Mouse (Mus musculus) right cerebral cortex, postnatal 36 days (tissue): ENCODE measurements at regions not wholly inside any gene's neighbourhood (a gene's known extent, or its start where the extent isn't known, plus 50 kb on each side); places are given as distances from the start of the nearest gene placed in this dataset.

ENCODE experiments used
- DNase-seq, 2 experiments: peaks; one replicate each; pipeline ENCODE4 v3.0.0; 2022; ENCODE audit warnings: low spot score in 2 of 2, mixed read lengths in 1 of 2

GRCm38 (mm10) chr8:29460119-29460518, 2012.6 kb downstream of the Poteg start:
- DNase-seq: no peak

- no peak for DNase-seq
Measured at GRCm38 (mm10) chr8:29492931-29493330, 2045.5 kb downstream of the Poteg start.

- no peak for DNase-seq
Measured at GRCm38 (mm10) chr8:29527327-29527726, 2079.9 kb downstream of the Poteg start.

GRCm38 (mm10) chr8:29531565-29531964, 2084.1 kb downstream of the Poteg start:
- no peak for DNase-seq

DNA sequence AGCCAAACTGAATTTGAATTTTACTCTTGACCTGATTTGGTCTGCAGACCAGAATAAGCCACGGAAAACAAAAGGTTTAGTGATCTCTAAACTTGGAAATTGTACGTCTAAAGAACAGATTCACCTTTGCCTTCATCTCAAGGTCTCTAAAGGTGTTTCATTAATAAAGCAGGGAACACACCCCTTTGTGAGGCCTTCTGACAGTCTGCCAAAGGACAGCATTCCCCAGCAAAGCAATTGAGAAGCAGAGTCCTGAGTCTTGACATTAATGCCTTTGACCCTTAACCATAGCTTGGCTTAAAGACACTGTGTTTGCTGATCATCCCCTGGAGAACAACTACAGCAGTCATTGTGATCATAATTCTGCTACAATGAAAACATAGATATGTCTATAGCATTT, 2090.5 kb downstream of the Poteg start:
- DNase-seq: no peak

DNA sequence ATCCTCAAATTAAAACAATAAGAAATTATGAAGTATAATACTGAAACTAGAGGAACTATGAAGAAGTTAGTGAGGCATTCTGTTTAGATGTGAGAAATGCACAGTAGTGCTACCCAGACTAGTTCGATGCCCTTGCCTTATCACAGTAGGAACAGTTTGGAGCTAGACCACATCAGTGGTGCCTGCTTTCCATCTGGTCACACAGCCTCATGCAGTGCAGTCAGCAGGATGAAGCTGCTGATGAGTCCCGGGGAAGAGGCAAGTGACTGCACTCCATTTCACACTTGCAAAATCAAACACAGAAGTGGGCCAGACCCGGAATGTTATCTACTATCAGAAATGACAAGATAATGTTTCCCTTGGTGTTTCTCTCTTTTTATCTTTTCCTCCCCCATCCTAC, 2092.4 kb downstream of the Poteg start:
- no peak for DNase-seq

DNA sequence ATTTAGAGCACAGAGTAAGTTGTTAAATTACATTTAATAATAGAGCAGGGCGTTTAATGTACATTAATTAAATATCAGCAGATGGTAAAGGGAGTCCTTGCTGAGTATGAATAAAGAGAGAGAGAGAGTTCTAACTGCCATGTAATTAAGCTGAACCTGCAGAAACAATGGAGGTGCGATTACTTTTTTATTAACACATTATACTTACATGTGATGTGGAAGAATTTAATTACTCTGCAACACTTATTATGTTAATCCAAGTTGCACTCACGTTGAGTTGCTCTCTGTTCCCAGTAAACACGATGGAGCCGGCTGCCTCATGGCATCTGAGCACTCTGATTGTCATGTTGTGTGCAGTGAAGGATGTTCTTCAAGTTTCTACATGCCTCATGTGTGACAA, 2096.7 kb downstream of the Poteg start:
- no peak for DNase-seq

- no peak for DNase-seq
Measured at GRCm38 (mm10) chr8:29585671-29586070, 2138.2 kb downstream of the Poteg start.

DNA sequence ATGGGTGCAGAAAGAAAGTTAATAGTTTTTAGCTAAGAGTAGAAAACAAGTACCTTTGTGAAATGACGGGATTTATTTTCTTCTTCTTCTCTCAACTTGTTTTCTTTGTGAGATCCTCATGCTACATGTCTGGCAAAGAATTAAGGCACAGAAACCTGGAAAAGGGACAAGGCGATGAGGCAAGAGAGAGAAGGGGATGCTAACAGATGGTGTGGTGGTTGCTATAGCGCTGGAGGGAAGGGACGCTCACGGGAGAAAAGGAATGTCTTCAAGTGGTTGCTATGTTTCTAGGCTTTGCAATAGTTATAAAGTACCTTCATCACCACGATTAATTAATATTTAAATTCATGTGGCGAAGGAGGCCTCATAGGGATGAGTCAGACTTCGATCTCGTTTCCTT, 2146.7 kb downstream of the Poteg start:
- peak in 1 of 2 experiments; percentile 6 for DNase-seq

GRCm38 (mm10) chr8:29614098-29614497, 2166.6 kb downstream of the Poteg start:
- no peak for DNase-seq

- DNase-seq: no peak
Measured at GRCm38 (mm10) chr8:29661616-29662015, 2214.1 kb downstream of the Poteg start.

DNA sequence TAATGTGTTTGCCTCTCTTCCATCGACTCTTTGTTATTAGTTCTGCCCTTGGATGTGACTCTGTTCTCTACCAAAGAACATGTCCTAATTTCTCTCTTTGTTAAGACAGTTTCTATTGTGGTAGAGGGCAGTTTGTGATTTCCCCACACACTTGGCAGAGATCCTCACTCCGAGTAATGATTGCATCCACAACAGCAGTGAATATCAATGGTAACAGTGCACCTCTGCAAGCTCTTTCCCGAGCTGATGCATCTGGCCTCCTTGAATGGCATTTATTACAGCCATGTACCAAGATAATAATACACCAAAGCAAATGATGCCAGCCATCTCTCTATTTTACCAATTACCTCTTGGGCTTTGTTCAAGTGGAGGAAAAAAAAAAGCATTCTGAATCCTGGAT, 2228.4 kb downstream of the Poteg start:
- no peak for DNase-seq

- DNase-seq: no peak
Measured at GRCm38 (mm10) chr8:29683340-29683739, 2235.9 kb downstream of the Poteg start.

GRCm38 (mm10) chr8:29686594-29686993, 2239.1 kb downstream of the Poteg start:
- no peak for DNase-seq

DNA sequence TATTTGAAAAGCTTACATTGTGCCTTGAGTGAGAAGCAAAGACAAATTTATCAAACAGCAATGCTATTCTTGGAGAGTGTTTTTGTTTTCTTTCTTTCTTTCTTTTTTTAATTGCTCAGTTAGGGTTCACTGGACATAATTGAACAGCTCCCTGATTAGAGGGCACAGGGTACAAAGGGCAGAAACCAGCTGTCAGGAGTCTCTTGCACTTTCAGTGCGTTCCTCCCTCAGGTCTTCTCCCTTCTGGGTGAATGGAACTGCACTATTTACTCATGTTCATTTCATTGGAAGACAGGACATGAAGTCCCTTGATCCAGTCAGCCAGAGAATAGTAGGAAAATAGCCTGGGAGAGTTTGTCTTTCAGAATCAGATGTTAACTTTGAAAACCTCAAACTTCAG, 2248.2 kb downstream of the Poteg start:
- no peak for DNase-seq
